Mouse (Mus musculus): Measurements from ENCODE around the gene Hist3h2a. TPM values are rescaled to one million over a fixed set of nuclear protein-coding genes. Genes with fewer than 3 reads are reported as not detected.

Hist3h2a gene
- 10 to 100 TPM; 62.8 to 63.7 TPM for total RNA-seq (2021)
- long read RNA-seq, experiment 1, transcript Hist3h2a-201 (1 exons, 2,146 nt) = major isoform, 92 of 92 reads
- long read RNA-seq, experiment 1, partial matches to known transcripts = 0 of 92 reads
- long read RNA-seq, experiment 1, other reads (novel, unspliced or antisense) = 0 of 92 reads
- long read RNA-seq, experiment 2, transcript Hist3h2a-201 (1 exons, 2,146 nt) = major isoform, 70 of 70 reads
- long read RNA-seq, experiment 2, partial matches to known transcripts = 0 of 70 reads
- long read RNA-seq, experiment 2, other reads (novel, unspliced or antisense) = 0 of 70 reads

- DNase-seq (ENCODE audit: low spot score in 2 of 2) = peak; percentile 80 to 83
Observed at GRCm38 (mm10) chr11:58954420-58955142, at the start of gene Hist3h2a, which contains the start of gene Trim17. Gene Hist3h2a, plus strand, starts transcription at chr11:58954685. Gene Trim17, plus strand, starts transcription at chr11:58954685.

- DNase-seq (ENCODE audit: low spot score in 2 of 2) = no peak
Observed at GRCm38 (mm10) chr11:58904838-58905237, 49.6 kb upstream of the Hist3h2a start.

- no peak for DNase-seq (ENCODE audit: low spot score in 2 of 2)
Observed at GRCm38 (mm10) chr11:58913776-58914175, 40.7 kb upstream of the Hist3h2a start.

- DNase-seq (ENCODE audit: low spot score in 2 of 2) = no peak
Observed at GRCm38 (mm10) chr11:58914461-58915028, 39.9 kb upstream of the Hist3h2a start.

- peak; percentile 26 to 56 for DNase-seq (ENCODE audit: low spot score in 2 of 2)
Observed at GRCm38 (mm10) chr11:58916879-58917744, 37.4 kb upstream of the Hist3h2a start.

GRCm38 (mm10) chr11:58917745-58918366 lies 36.6 kb upstream of the Hist3h2a start, which contains the start of gene Btnl10:
Gene Btnl10, plus strand, starts transcription at chr11:58917908.
- DNase-seq (ENCODE audit: low spot score in 2 of 2) = no peak

GRCm38 (mm10) chr11:58918759-58919158 lies 35.7 kb upstream of the Hist3h2a start:
- DNase-seq (ENCODE audit: low spot score in 2 of 2) = no peak

- no peak for DNase-seq (ENCODE audit: low spot score in 2 of 2)
Observed at GRCm38 (mm10) chr11:58922420-58922819, 32.1 kb upstream of the Hist3h2a start.

GRCm38 (mm10) chr11:58926651-58927050 lies 27.8 kb upstream of the Hist3h2a start:
- DNase-seq (ENCODE audit: low spot score in 2 of 2) = no peak

- DNase-seq (ENCODE audit: low spot score in 2 of 2) = no peak
Observed at GRCm38 (mm10) chr11:58927053-58927452, 27.4 kb upstream of the Hist3h2a start.

- peak in 1 of 2 experiments; percentile 36 for DNase-seq (ENCODE audit: low spot score in 2 of 2)
Observed at GRCm38 (mm10) chr11:58927790-58928651, 26.5 kb upstream of the Hist3h2a start.

GRCm38 (mm10) chr11:58929055-58929454 lies 25.4 kb upstream of the Hist3h2a start:
- no peak for DNase-seq (ENCODE audit: low spot score in 2 of 2)

- no peak for DNase-seq (ENCODE audit: low spot score in 2 of 2)
Observed at GRCm38 (mm10) chr11:58929641-58930040, 24.8 kb upstream of the Hist3h2a start.

- DNase-seq (ENCODE audit: low spot score in 2 of 2) = no peak
Observed at GRCm38 (mm10) chr11:58930254-58930653, 24.2 kb upstream of the Hist3h2a start.

GRCm38 (mm10) chr11:58931576-58931975 lies 22.9 kb upstream of the Hist3h2a start:
- no peak for DNase-seq (ENCODE audit: low spot score in 2 of 2)

GRCm38 (mm10) chr11:58937909-58938308 lies 16.6 kb upstream of the Hist3h2a start:
- DNase-seq (ENCODE audit: low spot score in 2 of 2) = no peak

GRCm38 (mm10) chr11:58938322-58939087 lies 16.0 kb upstream of the Hist3h2a start, which contains the start of gene Rnf187:
Gene Rnf187, minus strand, starts transcription at chr11:58938916.
- DNase-seq (ENCODE audit: low spot score in 2 of 2) = peak; percentile 91 to 94

- DNase-seq (ENCODE audit: low spot score in 2 of 2) = no peak
Observed at GRCm38 (mm10) chr11:58939088-58939439, 15.4 kb upstream of the Hist3h2a start.

- DNase-seq (ENCODE audit: low spot score in 2 of 2) = no peak
Observed at GRCm38 (mm10) chr11:58944136-58944535, 10.3 kb upstream of the Hist3h2a start.

Measured in left cerebral cortex, adult 18-20 months (tissue).